Mouse (Mus musculus) hindbrain, embryonic 14.5 days (tissue): Measurements from ENCODE around the gene Prox2. TPM values are rescaled to one million over a fixed set of nuclear protein-coding genes. Genes with fewer than 3 reads are reported as not detected.

Experiments used
- ATAC-seq: fragments of 200-750 bp; cut with Nextera tagmentation; 2 replicates; pipeline ENCODE4 v1.8.0; 2017; ENCODE audit warnings: moderate number of reproducible peaks, mild to moderate bottlenecking, moderate TSS enrichment, moderate library complexity; ENCODE audit not compliant: low FRiP score
- DNase-seq: peaks from one replicate; pipeline ENCODE4 v3.0.0-alpha.2; 2015; ENCODE audit warnings: low spot score
- H3K27ac ChIP-seq: fragments of 300-500 bp; sonication (generic); 2 replicates; pipeline ENCODE4 v1.5.1; 2014; ENCODE audit warnings: mild to moderate bottlenecking, moderate library complexity
- H3K27me3 ChIP-seq: fragments of 300-500 bp; sonication (generic); 2 replicates; pipeline ENCODE4 v1.6.1; 2014; ENCODE audit warnings: mild to moderate bottlenecking, low read length, mixed read lengths; ENCODE audit not compliant: control insufficient read depth, insufficient read depth
- H3K36me3 ChIP-seq: fragments of 300-500 bp; sonication (generic); replicated peaks from 2 replicates; pipeline ENCODE4 v1.6.1; 2014; ENCODE audit not compliant: control insufficient read depth, insufficient read depth
- H3K4me1 ChIP-seq: fragments of 300-500 bp; sonication (generic); replicated peaks from 2 replicates; pipeline ENCODE4 v1.6.1; 2014; ENCODE audit warnings: antibody characterized with exemption, low read length, mixed read lengths; ENCODE audit not compliant: control insufficient read depth, insufficient read depth
- H3K4me2 ChIP-seq: fragments of 300-500 bp; sonication (generic); replicated peaks from 2 replicates; pipeline ENCODE4 v1.6.1; 2014; ENCODE audit warnings: mild to moderate bottlenecking, moderate library complexity
- H3K4me3 ChIP-seq: fragments of 300-500 bp; sonication (generic); replicated peaks from 2 replicates; pipeline ENCODE4 v1.5.1; 2014; ENCODE audit warnings: mild to moderate bottlenecking, low read length
- H3K9ac ChIP-seq: fragments of 300-500 bp; sonication (generic); 2 replicates; pipeline ENCODE4 v1.6.1; 2014
- H3K9me3 ChIP-seq: fragments of 300-500 bp; sonication (generic); 2 replicates; pipeline ENCODE4 v1.6.1; 2016; ENCODE audit warnings: low read length; ENCODE audit not compliant: control insufficient read depth
- WGBS: fragments of 180-500 bp; shearing (Covaris S2); extraction: QIAGEN DNeasy Blood & Tissue Kit; methylation state at CpG from one replicate; pipeline ENCODE4 v1.1.7; 2014; 5-methylcytosine and 5-hydroxymethylcytosine counted together
- polyA plus RNA-seq: library from polyadenylated mRNA; unstranded; fragments of >200 nt; fragmentation: Nextera tagmentation; extraction: Ambion mirVana; gene quantifications from 2 replicates; pipeline ENCODE4 v1.2.1, GENCODE M21; 2014

Gene Prox2
- polyA plus RNA-seq, 1 experiment from 2014 or later, result 1.9 TPM

DNA sequence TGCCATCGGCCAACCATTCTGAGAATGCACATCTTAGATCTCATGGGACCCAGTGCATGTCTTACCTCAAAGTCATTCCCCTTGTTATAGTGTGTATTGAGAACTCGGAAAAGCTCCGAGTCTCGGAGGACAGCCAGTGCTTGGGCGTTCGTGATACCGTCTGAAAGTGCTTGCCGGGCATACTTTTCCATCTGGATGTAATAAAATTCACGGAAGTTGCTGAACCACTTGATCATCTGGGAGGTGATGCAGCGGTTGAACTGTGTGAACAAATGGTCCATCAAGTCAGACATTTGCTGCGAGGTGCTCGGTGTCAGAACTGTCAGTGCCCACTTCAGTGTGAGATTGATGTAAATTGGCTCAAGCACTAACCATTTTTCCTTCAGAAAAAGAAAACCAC, 22.7 kb downstream of the Prox2 start:
- WGBS, result 95% methylated on average over 12 of the region's 12 CpGs
- no peak overlapping the region for H3K4me3 ChIP-seq
- H3K27me3 ChIP-seq, result no peaks in the 10 kb centered on the region
- no peaks in the 10 kb centered on the region for H3K4me1 ChIP-seq
- ATAC-seq (no peak), DNase-seq (no peak)
- no peak overlapping the region for H3K27ac ChIP-seq
- H3K4me2 ChIP-seq, result no peak overlapping the region
- H3K9me3 ChIP-seq, result no peaks in the 10 kb centered on the region
- H3K9ac ChIP-seq, result no peak overlapping the region
- peaks cover 34% of the 10 kb centered on the region for H3K36me3 ChIP-seq

GRCm38 (mm10) chr12:85084941-85085340, 25.6 kb downstream of the Prox2 start:
- H3K9me3 ChIP-seq, result no peaks in the 10 kb centered on the region
- H3K4me3 ChIP-seq, result no peak overlapping the region
- no peak overlapping the region for H3K9ac ChIP-seq
- DNase-seq, result no peak
- peaks cover 34% of the 10 kb centered on the region for H3K36me3 ChIP-seq
- H3K27me3 ChIP-seq, result no peaks in the 10 kb centered on the region
- no peaks in the 10 kb centered on the region for H3K4me1 ChIP-seq
- no peak overlapping the region for H3K4me2 ChIP-seq
- no peak overlapping the region for H3K27ac ChIP-seq
- 88% methylated on average over 4 of the region's 4 CpGs for WGBS
- ATAC-seq, result no peak

GRCm38 (mm10) chr12:85084257-85084656, 26.3 kb downstream of the Prox2 start:
- Histone ChIP-seq H3K36me3 (peaks cover 28% of the 10 kb centered on the region), H3K27ac (no peak overlapping the region), H3K9ac (no peak overlapping the region), H3K27me3 (no peaks in the 10 kb centered on the region), H3K9me3 (no peaks in the 10 kb centered on the region), H3K4me1 (no peaks in the 10 kb centered on the region), H3K4me2 (no peak overlapping the region), H3K4me3 (no peak overlapping the region)
- no peak for DNase-seq
- ATAC-seq, result no peak
- WGBS, result 98% methylated on average over 2 of the region's 2 CpGs

DNA sequence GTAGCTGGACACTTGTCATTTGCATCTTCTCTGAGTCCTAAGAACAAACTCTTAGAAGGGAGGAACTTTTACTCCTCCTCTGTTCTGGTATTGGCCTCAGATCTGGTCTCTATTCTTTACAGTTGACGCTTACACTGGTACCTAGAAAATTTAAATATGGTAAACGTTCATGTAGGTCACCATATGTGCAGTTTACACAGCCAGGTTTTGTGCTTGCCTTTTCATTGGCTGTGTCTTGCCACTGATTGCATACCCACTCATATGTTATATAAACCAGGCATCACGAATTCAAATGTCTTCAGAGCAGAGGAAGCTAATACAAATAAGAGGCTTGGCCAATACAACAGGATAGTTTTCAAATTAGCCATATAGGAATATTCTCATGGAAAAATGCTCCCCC, 33.5 kb downstream of the Prox2 start:
- Histone ChIP-seq H3K4me3 (no peak overlapping the region), H3K9ac (no peak overlapping the region), H3K27me3 (no peaks in the 10 kb centered on the region), H3K4me2 (no peak overlapping the region), H3K4me1 (no peaks in the 10 kb centered on the region), H3K27ac (no peak overlapping the region), H3K36me3 (peaks cover 38% of the 10 kb centered on the region), H3K9me3 (no peaks in the 10 kb centered on the region)
- DNase-seq, result no peak
- no peak for ATAC-seq
- WGBS, result 97% methylated on average over 3 of the region's 3 CpGs

- Histone ChIP-seq H3K4me2 (no peak overlapping the region), H3K27me3 (no peaks in the 10 kb centered on the region), H3K9me3 (no peaks in the 10 kb centered on the region), H3K4me3 (no peak overlapping the region), H3K27ac (no peak overlapping the region), H3K36me3 (peaks cover 78% of the 10 kb centered on the region), H3K4me1 (no peaks in the 10 kb centered on the region), H3K9ac (no peak overlapping the region)
- DNase-seq (no peak), ATAC-seq (no peak)
Observed at GRCm38 (mm10) chr12:85071043-85071442, 39.5 kb downstream of the Prox2 start.

DNA sequence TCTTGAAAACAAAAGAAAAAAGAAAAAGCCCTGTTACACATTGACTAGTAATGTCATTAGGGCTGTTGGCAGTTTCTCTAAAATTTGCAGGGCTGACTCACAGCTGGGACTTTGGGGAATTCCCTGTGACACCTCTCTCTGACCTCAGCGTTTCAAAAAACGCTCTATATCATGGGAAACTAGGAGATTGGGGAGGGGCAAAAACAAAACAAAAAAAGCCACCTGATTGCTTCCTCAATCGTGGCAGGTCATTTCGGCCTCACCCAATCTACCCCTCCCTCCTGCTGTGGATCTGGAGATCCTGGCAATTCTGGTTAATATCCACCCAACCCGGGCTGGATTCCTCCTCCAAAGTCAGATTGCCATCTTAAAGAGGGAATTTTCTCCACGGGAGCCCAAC, 59.3 kb downstream of the Prox2 start:
- H3K4me2 ChIP-seq, result no peak overlapping the region
- WGBS, result 41% methylated on average over 6 of the region's 6 CpGs
- DNase-seq, result no peak
- H3K4me1 ChIP-seq, result no peaks in the 10 kb centered on the region
- no peak for ATAC-seq
- no peak overlapping the region for H3K27ac ChIP-seq
- no peak overlapping the region for H3K9ac ChIP-seq
- peaks cover 64% of the 10 kb centered on the region for H3K36me3 ChIP-seq
- no peak overlapping the region for H3K4me3 ChIP-seq
- no peaks in the 10 kb centered on the region for H3K9me3 ChIP-seq
- H3K27me3 ChIP-seq, result no peaks in the 10 kb centered on the region

Other genes with a start within 250 kb of the Prox2 start
- gene Ltbp2, start 234.2 kb downstream of the Prox2 start, polyA plus RNA-seq, result 0.07 and 0.14 TPM in 2 replicates
- gene Fcf1, start 139.9 kb downstream of the Prox2 start, polyA plus RNA-seq, result 77.0 and 85.9 TPM in 2 replicates
- 41.0 and 45.0 TPM in 2 replicates for gene Arel1, start 139.9 kb downstream of the Prox2 start, polyA plus RNA-seq
- gene Ylpm1, start 114.4 kb downstream of the Prox2 start, polyA plus RNA-seq, result 40.1 and 45.0 TPM in 2 replicates
- gene Dlst, start 74 bp upstream of the Prox2 start, polyA plus RNA-seq, result 101 and 114 TPM in 2 replicates
- gene Rps6kl1, start 40.5 kb upstream of the Prox2 start, polyA plus RNA-seq, result 22.9 and 24.1 TPM in 2 replicates
- gene Pgf, start 67.0 kb upstream of the Prox2 start, polyA plus RNA-seq, result 7.9 and 8.3 TPM in 2 replicates
- gene Eif2b2, start 108.7 kb upstream of the Prox2 start, polyA plus RNA-seq, result 68.6 and 77.6 TPM in 2 replicates
- 9.4 and 9.5 TPM in 2 replicates for gene Mlh3, start 159.8 kb upstream of the Prox2 start, polyA plus RNA-seq
- 46.8 and 59.1 TPM in 2 replicates for gene Acyp1, start 177.7 kb upstream of the Prox2 start, polyA plus RNA-seq
- gene Zc2hc1c, start 177.8 kb upstream of the Prox2 start, polyA plus RNA-seq, result 1.9 and 2.0 TPM in 2 replicates
- 9.5 and 10.0 TPM in 2 replicates for gene Nek9, start 228.6 kb upstream of the Prox2 start, polyA plus RNA-seq